Mouse (Mus musculus) mouse embryonic stem cell (cell line): ENCODE data around the gene Slc5a2.

ENCODE experiments used
- in situ Hi-C, 2 experiments: fragments of 300-500 bp; cut with MboI; formaldehyde crosslinking; loops; 1 replicate in 1 of 2; 3 replicates in 1 of 2; pipeline ENCODE4 v1.14.3; 2019 to 2020; ENCODE audit warnings: low sequenced_read_pairs in 2 of 2, low pct_unique_long_range_greater_than_20kb in 1 of 2, mixed read lengths in 1 of 2; ENCODE audit not compliant: unreplicated experiment in 1 of 2

The Slc5a2 gene

DNA sequence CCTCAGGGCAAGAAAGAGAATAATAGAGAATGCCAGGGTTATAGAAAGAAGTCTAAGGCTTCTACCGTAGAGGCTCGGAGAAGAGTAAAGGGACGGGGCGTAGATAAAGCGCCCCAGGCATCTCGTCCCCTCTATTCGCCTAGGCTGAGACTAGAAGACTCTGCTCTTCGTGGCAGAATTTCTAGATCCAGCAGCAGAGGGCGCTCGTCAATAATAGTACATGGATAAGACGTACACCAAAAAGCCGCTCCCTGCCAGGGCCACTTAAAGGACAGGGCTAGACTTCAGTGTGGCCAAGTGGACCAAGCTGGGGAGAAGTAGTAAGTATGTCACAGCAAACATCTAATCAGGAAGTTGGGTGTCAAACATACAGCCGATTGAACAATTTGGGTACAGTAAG lies 18.0 kb upstream of the Slc5a2 start:
- in situ Hi-C loops: loop anchor here in 1 of 2 experiments (10.0 kb wide), 1 partner anchor 47 kb away; the partner anchor contains the start of gene BC017158

DNA sequence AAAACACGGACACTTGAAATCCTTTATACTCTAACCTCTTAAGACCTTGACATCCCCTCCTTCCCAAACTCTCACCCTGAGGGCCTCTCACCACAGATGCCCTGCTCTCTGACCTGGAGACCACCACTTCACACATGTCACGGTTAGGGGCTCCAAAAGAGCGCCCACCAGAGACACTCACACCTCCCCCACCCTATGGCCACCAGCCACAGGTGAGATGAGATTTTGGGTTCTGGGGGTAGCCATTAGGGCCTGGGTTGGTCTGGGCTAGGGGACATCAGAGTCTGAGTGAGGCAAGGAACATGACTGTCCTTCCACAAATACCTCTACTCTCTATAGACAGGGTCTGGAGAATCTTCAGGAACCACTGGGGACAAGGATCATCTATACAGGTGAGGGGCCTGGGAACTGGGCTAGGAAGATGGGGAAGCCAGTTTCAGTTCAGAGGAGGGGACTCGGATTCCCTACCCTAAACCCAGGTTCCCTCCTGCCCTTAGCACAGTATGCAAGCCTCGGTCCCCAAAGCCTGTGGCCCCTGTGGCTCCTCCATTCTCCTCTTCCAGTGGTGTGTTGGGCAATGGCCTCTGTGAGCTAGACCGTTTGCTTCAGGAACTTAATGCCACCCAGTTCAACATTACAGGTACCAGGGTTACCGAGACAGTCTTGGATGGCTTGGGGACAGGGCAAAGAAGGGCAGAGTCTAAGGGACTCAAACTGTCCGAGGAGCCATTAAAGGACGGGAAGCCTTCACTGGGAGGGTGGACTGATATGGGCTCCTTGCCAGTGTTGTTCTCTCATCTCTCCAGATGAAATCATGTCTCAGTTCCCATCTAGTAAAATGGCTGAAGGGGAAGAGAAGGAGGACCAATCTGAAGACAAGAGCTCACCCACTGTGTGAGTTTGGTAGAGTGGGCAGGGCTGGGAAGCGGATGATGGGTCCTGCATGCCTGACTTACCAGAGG lies 17.1 kb upstream of the Slc5a2 start:
- in situ Hi-C loops: loop anchor here in 1 of 2 experiments (10.0 kb wide), 1 partner anchor 46 kb away; the partner anchor contains the start of gene BC017158

DNA sequence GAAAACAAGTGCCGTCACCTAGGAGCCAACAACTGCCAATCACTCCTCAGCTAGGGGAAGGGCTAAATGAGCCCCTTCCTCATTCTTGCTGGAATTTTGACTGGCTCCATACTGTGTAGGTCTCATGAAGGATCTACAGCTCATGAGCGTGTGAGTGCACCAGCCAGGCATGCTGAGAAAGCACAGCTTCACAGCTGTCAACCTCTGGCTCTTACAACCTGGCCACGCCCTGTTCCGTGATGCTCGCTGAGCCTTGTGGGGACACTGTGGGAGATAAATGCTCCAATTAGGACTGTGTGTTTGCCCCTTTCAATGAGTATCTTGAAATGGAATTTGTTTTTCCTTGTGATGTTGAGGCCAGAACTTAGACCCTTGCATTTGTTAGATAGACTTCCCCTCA lies 15.5 kb upstream of the Slc5a2 start:
- in situ Hi-C loops: loop anchor here in 1 of 2 experiments (10.0 kb wide), 1 partner anchor 45 kb away; the partner anchor contains the start of gene BC017158

DNA sequence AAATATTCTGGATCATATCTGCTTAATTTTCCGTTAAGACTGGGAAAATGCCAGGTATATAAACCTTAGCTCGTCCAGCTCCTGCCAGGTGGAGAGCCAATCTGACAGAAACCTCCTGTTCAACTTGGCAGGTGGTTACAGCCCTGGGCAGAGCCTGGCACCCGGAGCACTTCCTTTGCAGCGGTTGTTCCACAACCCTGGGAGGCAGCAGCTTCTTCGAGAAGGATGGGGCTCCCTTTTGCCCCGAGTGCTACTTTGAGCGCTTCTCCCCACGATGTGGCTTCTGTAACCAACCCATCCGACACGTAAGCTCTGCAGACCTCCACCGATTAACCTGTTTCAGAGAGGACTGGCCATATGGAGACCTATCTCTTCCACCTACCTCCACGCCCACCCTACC lies 13.5 kb upstream of the Slc5a2 start:
- in situ Hi-C loops: no loop called here

DNA sequence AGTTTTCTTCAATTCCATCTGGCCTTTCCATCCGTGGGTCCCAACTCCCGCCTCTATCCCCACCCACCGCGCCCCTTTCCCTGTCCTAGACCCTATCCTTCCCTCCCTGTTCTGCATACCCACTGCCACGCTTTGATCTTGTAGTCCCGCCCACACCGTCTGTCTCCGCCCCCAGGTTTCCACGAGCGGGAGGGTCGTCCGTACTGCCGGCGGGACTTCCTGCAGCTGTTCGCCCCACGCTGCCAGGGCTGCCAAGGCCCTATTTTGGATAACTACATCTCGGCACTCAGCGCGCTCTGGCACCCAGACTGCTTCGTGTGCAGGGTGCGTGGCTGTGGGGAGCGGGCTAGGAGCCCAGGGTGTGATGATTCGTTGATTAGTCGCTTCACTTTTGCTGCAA lies 12.8 kb upstream of the Slc5a2 start:
- in situ Hi-C loops: no loop called here

DNA sequence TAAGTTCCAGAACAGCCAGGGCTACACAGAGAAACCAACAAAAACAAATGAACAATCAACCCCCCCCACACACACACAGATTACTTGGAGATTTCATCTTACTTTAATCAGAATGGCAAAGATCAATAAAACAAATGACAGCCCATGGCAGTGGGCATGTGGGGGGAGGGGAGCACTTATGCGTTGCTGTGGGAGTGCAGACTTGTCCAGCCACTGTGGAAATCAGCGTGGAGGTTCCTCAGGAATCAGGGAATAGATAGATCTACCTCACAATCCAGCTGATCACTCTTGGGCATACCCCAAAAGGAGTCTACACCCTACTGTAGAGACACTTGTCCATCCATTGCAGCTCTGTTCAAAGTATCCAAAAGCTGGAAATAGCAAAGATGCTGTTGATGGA lies 10.5 kb upstream of the Slc5a2 start:
- in situ Hi-C loops: no loop called here

DNA sequence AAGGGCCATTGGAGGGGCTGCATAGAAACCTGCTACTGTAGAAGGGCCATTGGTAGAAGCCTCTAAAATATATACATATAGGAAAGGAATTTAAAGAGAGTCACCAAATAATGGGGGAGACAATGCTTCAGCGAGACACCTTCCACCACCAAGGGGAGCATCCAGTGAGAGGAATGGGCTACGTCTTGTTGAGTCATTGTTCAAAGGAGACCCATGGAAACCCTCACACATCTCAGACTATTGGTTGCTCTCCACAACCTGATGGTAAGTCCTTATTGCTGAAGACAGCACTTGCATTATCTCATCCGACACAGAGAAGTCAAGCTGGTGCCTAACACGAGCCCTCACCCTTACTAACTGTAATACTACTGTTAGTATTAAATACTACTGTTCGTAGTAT lies 9.7 kb upstream of the Slc5a2 start:
- in situ Hi-C loops: no loop called here

DNA sequence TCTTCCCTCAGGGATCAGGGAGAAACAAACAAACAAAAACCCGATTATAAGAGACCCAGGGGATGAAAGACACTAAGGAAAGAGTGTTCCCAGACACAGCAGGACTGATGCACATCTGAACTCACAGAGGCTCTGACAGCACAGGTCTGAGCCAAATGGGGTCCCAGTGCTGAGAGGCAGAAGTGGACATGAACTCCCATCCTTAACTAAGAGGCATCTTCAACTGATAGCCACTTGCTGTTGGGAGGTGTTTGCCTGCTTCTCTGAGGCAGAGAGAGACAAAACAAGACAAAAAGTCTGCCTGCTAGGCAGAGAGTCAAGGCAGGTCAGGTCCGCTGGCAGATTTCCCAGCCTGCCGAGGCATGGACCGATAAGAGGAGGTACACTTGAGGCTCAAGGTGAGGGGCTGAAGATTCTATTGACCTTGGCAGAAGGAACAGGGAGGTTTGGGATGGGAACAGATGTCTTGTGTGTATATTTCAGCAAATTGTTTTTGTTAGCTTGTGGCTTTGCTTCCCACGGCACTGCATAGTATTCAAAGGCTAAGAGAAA lies 8.6 kb upstream of the Slc5a2 start:
- in situ Hi-C loops: no loop called here

DNA sequence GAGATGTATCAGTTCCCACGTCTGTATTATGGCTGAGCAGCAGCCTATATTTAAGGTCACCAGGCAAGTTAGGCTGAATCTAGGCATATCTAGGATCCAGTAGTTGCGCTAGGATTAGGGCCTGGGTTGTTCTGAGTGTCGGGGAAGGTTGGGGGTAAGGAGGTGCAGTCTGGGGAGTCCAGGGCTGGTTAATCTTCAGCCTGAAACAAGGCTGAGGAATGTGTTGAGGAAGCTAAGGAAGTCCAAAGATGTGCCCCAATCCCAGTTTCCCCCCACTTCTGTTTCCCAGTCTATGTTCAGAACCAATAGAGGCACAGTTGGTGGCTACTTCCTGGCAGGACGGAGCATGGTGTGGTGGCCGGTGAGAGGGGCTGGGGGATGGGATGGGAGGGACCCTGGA lies 599 bp downstream of the Slc5a2 start:
- in situ Hi-C loops: no loop called here

DNA sequence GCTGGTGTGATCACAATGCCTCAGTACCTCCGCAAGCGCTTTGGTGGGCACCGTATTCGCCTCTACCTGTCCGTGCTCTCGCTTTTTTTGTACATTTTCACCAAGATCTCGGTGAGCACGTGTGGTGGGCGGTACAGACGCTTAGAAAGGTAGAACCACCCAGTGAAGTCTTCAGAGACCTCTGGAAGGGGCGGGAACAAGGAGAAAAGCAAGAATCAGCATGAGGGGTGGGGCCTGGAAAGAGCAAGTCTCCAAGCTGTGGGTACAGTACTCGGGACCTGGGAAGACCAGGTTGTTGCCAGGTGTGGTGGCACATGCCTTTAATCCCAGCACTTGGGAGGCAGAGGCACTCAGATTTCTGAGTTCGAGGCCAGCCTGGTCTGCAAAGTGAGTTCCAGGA lies 1.9 kb downstream of the Slc5a2 start:
- in situ Hi-C loops: no loop called here

DNA sequence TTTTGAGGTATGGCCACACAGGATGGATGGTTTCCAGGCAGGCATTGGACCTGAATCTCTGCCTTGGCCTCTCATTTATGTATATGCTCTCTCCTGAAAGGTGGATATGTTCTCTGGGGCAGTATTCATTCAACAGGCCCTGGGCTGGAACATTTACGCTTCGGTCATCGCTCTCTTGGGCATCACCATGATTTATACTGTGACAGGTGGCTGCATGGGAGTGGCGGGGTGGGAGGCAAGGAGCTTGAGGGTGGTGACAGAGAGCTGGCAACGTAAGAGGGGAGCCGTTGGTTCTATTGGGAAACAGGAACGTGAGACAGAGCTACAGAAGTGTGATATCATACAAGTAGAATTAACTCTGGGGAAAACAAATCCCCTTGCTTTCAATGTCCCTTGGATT lies 2.4 kb downstream of the Slc5a2 start:
- in situ Hi-C loops: no loop called here

DNA sequence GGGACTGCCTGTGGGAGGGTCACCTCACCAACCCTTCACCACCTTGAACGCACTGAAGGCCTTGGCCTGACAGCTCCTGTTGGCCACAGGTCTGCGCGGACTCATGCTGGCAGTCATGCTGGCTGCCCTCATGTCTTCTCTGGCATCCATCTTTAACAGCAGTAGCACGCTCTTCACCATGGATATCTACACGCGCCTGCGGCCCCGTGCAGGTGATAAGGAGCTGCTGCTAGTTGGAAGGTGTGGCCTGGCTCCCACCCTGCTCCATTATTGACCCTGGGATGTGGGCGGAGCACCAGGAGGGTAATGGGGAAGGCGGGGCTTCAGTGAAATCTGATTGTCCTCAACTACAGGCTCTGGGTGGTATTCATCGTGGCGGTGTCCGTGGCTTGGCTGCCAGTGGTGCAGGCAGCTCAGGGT lies 5.0 kb downstream of the Slc5a2 start:
- in situ Hi-C loops: no loop called here

DNA sequence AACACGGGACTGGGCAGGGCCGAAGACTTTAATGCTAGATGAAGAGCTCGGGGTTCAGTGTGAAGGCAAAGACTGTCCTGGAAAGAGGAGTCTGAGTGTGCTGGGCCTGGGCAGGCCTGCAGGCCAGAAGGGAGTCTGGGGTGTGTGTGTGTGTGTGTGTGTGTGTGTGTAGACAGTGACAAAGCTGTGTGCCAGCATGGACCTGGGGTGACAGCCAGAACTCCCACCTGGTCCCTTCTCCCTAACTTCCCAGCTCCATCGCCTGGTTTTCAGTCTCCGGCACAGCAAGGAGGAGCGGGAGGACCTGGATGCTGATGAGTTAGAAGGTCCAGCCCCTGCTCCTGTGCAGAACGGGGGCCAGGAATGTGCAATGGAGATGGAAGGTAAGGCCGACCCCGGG lies 6.0 kb downstream of the Slc5a2 start:
- in situ Hi-C loops: no loop called here

DNA sequence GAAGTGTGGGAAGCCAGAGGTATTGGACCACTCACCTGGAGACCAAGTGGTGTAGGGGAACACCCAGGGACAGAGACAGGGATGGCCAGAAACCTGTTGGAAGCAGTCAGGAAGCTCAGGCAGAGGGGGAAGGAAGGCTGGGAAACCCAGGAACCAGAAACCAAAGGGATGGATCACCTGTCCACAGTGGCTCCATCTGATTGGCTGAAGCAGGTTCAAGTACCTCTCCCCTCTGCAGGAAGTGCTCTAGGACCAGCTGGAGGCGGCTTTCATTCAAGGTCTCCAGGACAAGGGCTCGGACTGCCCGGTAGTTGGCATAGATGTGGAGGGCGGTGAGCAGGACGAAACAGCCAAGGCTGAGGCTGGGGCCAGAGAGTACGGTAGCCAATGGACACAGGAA lies 10.6 kb downstream of the Slc5a2 start:
- in situ Hi-C loops: no loop called here

DNA sequence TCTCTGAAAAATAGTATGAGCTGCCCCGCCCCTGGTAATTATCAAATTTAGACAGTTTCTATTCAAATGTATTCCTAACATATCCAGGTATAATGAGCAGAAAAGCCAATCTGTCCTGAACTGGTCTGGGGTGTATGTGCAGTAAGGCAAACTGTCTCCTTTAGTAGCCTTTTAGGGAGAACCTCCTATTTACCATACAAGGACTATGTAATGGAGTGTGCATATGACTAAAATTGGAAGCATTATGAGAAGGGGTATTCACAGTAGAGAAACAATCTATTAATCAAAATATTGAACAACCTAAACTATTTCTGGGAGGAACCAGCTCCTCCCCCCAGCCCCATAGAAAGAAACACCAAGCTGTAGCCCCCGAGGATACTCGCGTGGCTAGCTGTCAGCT lies 14.3 kb downstream of the Slc5a2 start:
- in situ Hi-C loops: no loop called here

DNA sequence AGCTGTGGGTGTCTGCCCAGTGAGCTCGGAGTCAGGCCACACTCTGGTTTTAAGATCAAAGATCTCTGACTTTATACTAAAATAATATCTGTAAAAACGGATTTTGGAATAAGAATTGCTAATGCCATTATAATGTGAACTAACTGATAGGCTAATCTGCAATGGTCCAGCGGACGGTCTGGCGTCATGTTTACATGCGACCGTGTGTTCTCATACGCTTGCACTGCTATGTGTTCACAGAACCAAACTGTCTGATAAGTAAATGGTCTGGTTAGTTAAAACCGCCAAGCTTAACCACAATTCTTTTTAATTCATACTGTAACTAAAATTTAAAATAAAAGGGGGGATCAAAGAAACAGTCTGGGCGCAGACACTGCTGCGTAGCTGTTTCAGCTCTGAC lies 16.3 kb downstream of the Slc5a2 start:
- in situ Hi-C loops: no loop called here

DNA sequence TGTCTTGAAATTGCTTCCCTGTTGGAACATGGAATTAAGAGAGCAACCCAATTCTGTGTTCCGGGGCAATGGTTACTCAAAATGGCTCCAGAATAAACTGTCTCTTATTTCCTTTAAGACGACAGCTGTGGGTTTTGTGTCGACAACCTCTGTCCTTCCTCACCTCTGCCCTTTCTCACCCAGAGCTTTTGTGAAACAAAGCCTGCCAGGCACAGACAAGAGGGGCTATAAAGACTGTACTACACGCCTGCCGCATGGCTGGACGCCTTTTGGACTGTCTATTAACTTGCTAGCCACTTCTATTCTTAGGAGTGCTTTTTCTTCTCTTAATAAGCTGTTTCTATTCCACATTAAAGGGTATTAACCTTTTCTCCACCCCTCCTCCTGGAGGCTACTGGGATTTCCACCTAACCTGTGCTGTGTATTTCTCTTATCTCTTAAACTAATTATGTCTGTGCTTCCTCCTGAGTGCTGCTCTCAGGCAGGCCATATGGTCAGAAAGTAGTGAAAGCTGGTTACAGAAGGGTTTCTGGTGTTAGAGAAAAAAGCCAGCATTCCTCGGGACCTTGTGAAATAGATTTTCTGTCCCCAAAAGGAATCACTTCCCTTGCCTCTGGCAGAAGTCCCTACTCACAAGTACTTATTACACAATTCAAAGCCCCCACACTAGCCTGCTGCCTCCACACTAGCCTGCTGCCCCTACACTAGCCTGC lies 17.2 kb downstream of the Slc5a2 start:
- in situ Hi-C loops: no loop called here

DNA sequence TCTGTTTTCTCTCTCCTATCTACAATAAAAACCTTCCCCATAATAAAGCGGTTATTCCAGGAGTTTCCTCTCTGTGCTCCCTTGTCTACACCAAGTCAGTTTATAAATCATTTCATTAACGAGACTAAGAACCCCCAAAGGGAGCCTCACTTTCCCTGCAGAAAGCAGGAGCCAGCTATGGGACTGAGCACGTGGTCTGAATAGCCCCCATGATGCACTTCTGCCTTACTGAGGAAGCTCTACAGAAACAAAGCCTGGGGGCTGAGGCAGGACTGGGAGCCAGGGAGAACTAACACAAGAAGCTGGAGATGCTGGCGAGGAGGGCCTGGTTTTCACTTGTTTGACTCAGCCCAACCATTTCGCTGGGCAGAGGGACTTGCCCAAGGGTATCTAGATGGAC lies 18.6 kb downstream of the Slc5a2 start:
- in situ Hi-C loops: no loop called here

DNA sequence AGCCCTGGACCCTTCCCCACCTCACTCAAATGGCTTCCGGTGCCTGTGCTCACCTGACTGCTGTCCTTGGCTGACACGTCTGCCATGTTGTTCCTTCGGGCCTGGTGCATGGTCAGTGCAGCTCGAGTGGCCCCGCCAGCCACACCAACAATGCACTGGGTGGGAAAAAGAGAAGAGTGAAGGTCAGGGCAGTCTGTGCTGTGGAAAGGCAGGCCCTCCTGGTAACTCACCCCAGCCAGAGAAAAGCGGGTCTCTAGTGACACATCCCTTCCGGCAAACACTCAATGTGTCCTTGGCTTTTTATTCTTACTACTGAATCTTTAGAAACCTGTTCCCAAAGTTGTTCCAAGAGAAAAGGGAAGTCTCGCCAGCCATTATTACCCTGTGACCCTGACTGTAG lies 19.6 kb downstream of the Slc5a2 start:
- in situ Hi-C loops: no loop called here
